Mouse (Mus musculus) limb, embryonic 12.5 days (tissue): ENCODE results near the gene Zcchc14. TPM values are rescaled to one million over a fixed set of nuclear protein-coding genes. Genes with fewer than 3 reads are reported as not detected.
"Not testable (repeated sequence)": the region's sequence is repeated elsewhere in the genome, so short reads cannot be mapped to it uniquely, and the experiment has no call there.

ENCODE experiments used
- ATAC-seq: fragments of 200-750 bp; cut with Nextera tagmentation; 2 replicates; pipeline ENCODE4 v1.8.0; 2017; ENCODE audit warnings: low read depth, moderate TSS enrichment; ENCODE audit not compliant: insufficient number of reproducible peaks, insufficient read depth, low FRiP score, low TSS enrichment
- H3K27ac ChIP-seq: fragments of 300-500 bp; sonication (generic); 2 replicates; pipeline ENCODE4 v1.5.1; 2016; ENCODE audit warnings: mild to moderate bottlenecking, moderate library complexity
- H3K27me3 ChIP-seq: fragments of 300-500 bp; sonication (generic); 2 replicates; pipeline ENCODE4 v1.6.1; 2016; ENCODE audit warnings: mild to moderate bottlenecking, moderate library complexity
- H3K36me3 ChIP-seq: fragments of 300-500 bp; sonication (generic); 2 replicates; pipeline ENCODE4 v1.6.1; 2016; ENCODE audit warnings: mild to moderate bottlenecking, moderate library complexity
- H3K4me1 ChIP-seq: fragments of 300-500 bp; sonication (generic); replicated peaks from 2 replicates; pipeline ENCODE4 v1.6.1; 2016
- H3K4me2 ChIP-seq: fragments of 300-500 bp; sonication (generic); 2 replicates; pipeline ENCODE4 v1.6.1; 2016; ENCODE audit warnings: mild to moderate bottlenecking, moderate library complexity
- H3K4me3 ChIP-seq: fragments of 300-500 bp; sonication (generic); replicated peaks from 2 replicates; pipeline ENCODE4 v1.5.1; 2016; ENCODE audit warnings: mild to moderate bottlenecking
- H3K9ac ChIP-seq: fragments of 300-500 bp; sonication (generic); replicated peaks from 2 replicates; pipeline ENCODE4 v1.6.1; 2016; ENCODE audit warnings: mild to moderate bottlenecking, moderate library complexity
- H3K9me3 ChIP-seq: fragments of 300-500 bp; sonication (generic); 2 replicates; pipeline ENCODE4 v1.6.1; 2016; ENCODE audit warnings: mild to moderate bottlenecking, moderate library complexity
- WGBS: fragments of 180-500 bp; shearing (Covaris S2); methylation state at CpG from one replicate; pipeline ENCODE4 v1.1.7; 2016; 5-methylcytosine and 5-hydroxymethylcytosine counted together
- polyA plus RNA-seq: library from polyadenylated mRNA; unstranded; fragments of >200 nt; fragmentation: Nextera tagmentation; extraction: Ambion mirVana; gene quantifications from 2 replicates; pipeline ENCODE4 v1.2.1, GENCODE M21; 2016

Zcchc14 gene
- polyA plus RNA-seq, 1 experiment from 2014 or later = 22.1 TPM

DNA sequence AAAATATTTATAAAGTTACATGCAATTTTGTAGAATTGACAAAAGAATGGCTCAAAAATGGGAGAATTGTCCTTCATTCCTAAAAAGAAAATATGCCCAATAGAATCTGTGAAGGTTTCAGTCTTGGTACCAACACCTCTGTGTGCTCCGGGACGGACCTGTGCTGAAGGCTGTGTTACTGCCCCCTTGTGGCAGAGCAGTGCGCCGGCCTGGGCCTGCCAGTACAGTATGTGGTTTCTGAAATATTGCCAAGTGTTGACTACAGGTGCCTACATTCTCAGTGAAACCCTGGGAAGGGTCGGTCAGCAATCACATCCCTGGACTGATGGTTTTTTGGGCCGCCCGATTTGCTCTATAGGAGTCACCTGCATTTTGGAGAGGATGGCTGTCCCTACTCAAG is 53.8 kb downstream of the Zcchc14 start:
- WGBS = 42% methylated on average over 7 of the region's 7 CpGs

DNA sequence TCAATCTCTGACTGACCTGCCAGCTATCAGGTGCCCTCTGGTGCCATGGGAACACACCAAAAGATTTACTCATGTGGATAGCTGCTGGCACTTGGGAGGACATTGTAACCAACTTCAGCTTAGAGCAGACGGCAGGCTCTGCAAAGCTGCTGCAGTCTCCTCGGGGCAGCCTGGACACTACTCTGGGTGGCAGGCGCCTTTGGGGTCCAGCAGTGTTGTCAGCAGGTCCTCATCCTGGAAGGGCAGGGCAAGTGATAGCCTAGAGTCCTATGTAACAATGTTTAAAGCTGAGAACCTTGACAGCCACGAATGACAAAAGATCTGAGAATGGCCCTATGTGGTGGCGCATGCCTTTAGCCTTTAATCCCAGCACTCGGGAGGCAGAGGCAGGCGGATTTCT is 54.5 kb downstream of the Zcchc14 start:
- peaks cover 93% of the 10 kb centered on the region for H3K36me3 ChIP-seq
- no peak for ATAC-seq
- H3K9ac ChIP-seq = no peak overlapping the region
- H3K27me3 ChIP-seq = no peaks in the 10 kb centered on the region
- H3K27ac ChIP-seq = no peak overlapping the region
- H3K9me3 ChIP-seq = no peaks in the 10 kb centered on the region
- no peaks in the 10 kb centered on the region for H3K4me1 ChIP-seq
- H3K4me3 ChIP-seq = no peak overlapping the region
- 90% methylated on average over 7 of the region's 7 CpGs for WGBS
- no peak overlapping the region for H3K4me2 ChIP-seq

More for the DNA sequence above, 53.8 kb downstream of the Zcchc14 start:
- Histone ChIP-seq H3K9me3 (no peaks in the 10 kb centered on the region), H3K9ac (no peak overlapping the region), H3K4me2 (no peak overlapping the region), H3K27me3 (no peaks in the 10 kb centered on the region), H3K4me3 (no peak overlapping the region), H3K27ac (no peak overlapping the region), H3K36me3 (peaks cover 91% of the 10 kb centered on the region), H3K4me1 (no peaks in the 10 kb centered on the region)
- ATAC-seq = peak; percentile 66

DNA sequence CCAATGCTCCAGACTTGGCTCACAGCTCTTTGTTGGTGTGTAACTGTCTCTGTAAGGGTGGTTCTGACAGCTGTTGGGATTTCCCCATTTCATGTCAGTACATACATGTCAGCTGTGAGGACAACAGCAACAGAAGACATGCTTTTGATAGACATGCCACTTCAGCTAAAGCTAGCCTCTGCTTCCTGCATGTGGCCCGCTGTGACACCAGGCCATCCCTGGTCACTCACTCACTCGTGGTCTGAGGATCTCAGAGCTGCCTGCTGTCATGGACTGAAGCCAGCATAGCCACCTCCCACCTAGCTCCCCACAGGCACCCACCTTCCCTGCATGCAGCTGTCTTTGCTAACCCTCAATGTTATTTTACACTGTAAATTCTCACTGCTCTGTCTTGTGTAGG is 55.2 kb downstream of the Zcchc14 start:
- not testable (repeated sequence) for H3K4me3 ChIP-seq, H3K27me3 ChIP-seq, H3K27ac ChIP-seq, H3K4me1 ChIP-seq, ATAC-seq, H3K4me2 ChIP-seq, H3K9ac ChIP-seq, H3K9me3 ChIP-seq
- H3K36me3 ChIP-seq = peaks cover 91% of the 10 kb centered on the region
- WGBS = 85% methylated on average over 2 of the region's 2 CpGs

DNA sequence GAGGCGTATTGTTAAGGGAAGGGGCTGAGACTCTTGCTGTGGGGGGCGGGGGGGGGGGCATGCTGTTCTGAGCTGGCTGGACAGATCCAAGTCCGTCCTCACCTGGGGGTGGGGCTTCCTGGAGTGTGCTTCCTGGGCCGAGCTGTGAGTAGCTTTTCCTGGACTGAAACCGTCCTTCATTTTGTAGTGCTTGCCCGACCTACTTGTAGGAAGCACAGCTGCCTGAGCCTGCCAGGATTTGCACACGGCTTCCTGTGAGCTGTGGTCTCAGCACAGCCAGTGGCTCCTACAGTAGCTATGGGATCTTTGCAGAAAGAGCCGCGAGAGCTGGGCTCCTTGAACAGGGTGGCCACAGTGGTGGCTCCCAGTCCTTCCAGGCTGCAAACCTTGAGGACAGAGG is 58.7 kb downstream of the Zcchc14 start:
- Histone ChIP-seq H3K9me3 (no peaks in the 10 kb centered on the region), H3K4me2 (no peak overlapping the region), H3K4me1 (peaks cover 21% of the 10 kb centered on the region), H3K27ac (no peak overlapping the region), H3K4me3 (no peak overlapping the region), H3K36me3 (peaks cover 60% of the 10 kb centered on the region), H3K27me3 (no peaks in the 10 kb centered on the region), H3K9ac (no peak overlapping the region)
- no peak for ATAC-seq
- WGBS = 80% methylated on average over 9 of the region's 9 CpGs

DNA sequence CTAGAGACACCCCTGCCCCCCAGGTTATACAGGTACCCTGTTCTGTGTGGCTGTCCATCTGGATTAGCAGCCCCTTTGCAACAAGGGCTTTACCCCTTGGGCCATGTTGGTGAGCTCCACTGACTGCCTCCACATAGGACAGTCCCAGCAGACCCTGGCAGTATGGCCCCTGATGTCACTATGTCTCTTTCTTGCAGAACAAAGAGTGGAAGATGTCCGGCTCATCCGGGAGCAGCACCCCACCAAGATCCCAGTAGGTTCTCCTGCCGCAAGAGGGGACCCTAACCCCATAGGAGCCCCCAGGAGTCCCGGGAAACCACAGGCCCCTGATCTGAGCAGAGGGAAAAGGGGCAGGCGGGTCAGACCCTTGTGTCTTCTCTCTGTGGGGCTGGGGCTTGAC is 59.4 kb downstream of the Zcchc14 start:
- H3K27ac ChIP-seq = no peak overlapping the region
- H3K36me3 ChIP-seq = peaks cover 57% of the 10 kb centered on the region
- WGBS = 92% methylated on average over 5 of the region's 5 CpGs
- H3K9ac ChIP-seq = no peak overlapping the region
- ATAC-seq = no peak
- no peak overlapping the region for H3K4me3 ChIP-seq
- H3K4me2 ChIP-seq = no peak overlapping the region
- H3K9me3 ChIP-seq = no peaks in the 10 kb centered on the region
- H3K27me3 ChIP-seq = no peaks in the 10 kb centered on the region
- peaks cover 21% of the 10 kb centered on the region for H3K4me1 ChIP-seq

DNA sequence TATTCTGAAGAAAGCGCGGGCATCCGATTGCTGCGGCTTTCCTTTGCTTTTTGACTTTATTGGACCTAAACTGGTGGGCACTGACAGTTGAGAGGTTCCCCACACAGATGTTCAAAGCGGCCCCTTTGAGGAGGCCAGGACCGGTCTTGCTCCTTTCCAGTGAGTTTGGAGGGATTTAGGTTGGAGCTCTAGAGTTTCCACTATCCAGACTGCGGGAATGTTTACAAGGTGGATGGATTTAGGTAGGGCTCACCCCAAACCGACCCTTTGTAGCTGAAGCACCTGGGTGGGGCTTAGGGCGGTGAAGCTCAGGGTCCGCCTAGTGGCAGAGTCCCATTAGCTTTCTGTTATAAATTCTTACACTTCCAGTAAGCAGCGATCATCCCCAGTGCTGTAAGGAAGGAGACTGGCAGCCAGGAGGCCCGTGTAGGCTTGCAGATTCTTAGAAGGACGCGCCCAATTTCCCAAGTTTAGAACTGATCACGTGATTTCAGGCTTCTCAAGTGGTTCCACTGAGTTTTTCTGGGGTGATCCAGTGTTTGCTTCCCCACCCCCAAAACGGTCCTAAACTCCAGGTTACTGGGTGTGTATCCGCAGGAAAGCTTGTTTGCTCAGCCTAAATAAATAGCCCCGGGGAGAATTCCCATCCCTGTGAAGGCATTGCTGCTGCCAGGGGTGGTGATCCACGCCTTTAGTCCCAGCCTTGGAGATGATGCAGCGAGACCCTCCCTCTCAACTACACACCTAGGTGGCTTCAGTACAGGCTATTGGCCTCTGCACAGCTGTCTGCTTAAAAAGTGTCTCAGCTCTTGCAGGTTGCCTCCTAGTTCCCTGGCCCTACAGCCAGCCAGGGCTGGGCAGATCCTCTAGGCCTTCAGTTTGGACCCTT is 61.3 kb downstream of the Zcchc14 start:
- peak overlapping the region; percentile 90 for H3K4me2 ChIP-seq
- peak overlapping the region; percentile 98 for H3K4me3 ChIP-seq
- peak overlapping the region; percentile 69; the same call in 1 of the 2 replicates for H3K27ac ChIP-seq
- peak overlapping the region; percentile 85 for H3K9ac ChIP-seq
- ATAC-seq = 0 out of 2 replicates have a peak, but pooled peaks have one; percentile 11
- peaks cover 21% of the 10 kb centered on the region for H3K4me1 ChIP-seq
- no peaks in the 10 kb centered on the region for H3K9me3 ChIP-seq
- H3K27me3 ChIP-seq = no peaks in the 10 kb centered on the region
- peaks cover 41% of the 10 kb centered on the region for H3K36me3 ChIP-seq
- 13% methylated on average over 20 of the region's 20 CpGs for WGBS

DNA sequence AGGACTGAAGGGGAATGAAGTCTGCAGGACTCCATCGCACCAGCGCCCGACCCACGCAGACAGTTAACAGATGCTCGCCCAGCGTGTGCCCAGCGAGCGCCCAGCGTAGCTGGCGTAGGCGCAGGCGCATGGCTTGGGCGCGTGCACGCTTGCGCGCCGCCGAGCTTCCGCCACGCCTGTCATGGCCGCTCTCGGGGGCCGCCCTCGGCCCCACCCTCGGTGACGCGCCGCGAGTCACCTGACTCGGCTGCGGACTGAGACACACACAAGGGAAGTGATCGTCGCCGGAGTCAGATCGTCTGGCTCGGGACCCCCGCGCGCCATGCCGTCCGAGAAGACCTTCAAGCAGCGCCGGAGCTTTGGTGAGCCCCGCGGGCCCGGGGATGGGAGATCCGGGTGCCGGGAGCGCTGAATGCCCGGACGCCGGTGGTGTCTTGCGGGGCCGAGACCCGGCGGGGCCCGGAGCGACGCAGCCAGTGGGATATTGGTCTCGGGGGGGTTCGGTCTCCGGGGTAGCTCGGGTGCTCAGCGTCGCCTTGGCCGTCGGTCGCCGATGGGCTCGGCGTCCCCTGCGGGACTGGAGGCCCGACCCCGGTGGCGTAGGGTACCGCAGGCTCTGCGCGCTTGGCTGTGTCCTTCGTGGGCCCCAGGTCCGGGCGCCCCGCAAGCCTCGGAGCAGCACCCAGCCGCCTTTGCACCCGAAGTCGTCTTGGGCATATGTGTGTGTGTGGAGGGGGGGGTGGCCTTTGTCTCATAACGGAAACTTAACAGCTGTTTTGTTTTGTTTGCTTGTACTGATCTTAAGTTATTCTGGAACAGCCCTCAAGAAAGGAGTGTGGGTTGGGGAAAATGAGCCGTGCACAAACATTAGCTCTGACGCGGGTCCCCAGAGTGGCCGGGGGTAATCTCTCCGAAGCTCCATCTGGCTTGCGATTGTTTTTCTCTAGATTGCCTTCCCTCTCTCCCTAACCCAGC is 62.2 kb downstream of the Zcchc14 start, which contains the start of gene Map1lc3b:
Gene Map1lc3b, plus strand, starts transcription at position 159 of the 975 bp plus-strand sequence.
- under 1% methylated on average over 94 of the region's 94 CpGs for WGBS
- peak; percentile 81 for ATAC-seq

DNA sequence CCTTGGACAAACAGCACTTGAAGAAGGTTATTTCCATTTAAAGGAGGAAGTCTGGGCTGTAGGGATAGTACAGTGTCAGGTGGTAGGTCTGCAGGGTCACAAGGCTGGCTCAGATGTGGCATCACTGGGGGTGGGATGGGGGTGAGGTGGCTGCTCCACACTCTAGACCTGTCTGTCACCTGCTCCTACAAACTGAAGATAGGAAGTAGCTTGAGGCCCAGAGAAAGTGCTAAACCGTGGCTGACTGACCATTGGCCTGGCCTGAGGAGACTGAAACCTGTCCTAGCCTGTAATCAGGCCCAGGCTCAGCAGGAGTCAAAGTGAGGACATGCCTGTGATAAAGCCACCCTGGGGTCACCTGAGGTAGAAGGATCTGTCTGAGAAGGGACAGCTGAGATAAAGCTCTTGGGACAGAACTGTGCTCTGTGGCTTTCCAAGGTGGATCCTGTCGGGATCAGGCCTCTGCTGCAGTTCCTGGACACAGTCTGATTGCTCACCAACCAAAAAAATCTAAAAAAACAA is 63.4 kb downstream of the Zcchc14 start:
- Histone ChIP-seq H3K4me1 (peaks cover 25% of the 10 kb centered on the region), H3K4me3 (no peak overlapping the region), H3K36me3 (peaks cover 19% of the 10 kb centered on the region), H3K4me2 (peak overlapping the region; percentile 90), H3K9ac (no peak overlapping the region), H3K9me3 (no peaks in the 10 kb centered on the region), H3K27ac (peak overlapping the region; percentile 69), H3K27me3 (no peaks in the 10 kb centered on the region)
- 54% methylated on average over 2 of the region's 2 CpGs for WGBS
- ATAC-seq = no peak

More for the DNA sequence above, 62.2 kb downstream of the Zcchc14 start, which contains the start of gene Map1lc3b:
- H3K36me3 ChIP-seq = peaks cover 32% of the 10 kb centered on the region
- peak within 1 kb of the TSS; percentile 90 for H3K4me2 ChIP-seq
- H3K4me1 ChIP-seq = peaks cover 25% of the 10 kb centered on the region
- H3K4me3 ChIP-seq = peak within 1 kb of the TSS; percentile 98
- no peaks in the 10 kb centered on the region for H3K27me3 ChIP-seq
- H3K27ac ChIP-seq = peak within 1 kb of the TSS; percentile 69
- H3K9ac ChIP-seq = peak within 1 kb of the TSS; percentile 85
- H3K9me3 ChIP-seq = no peaks in the 10 kb centered on the region

DNA sequence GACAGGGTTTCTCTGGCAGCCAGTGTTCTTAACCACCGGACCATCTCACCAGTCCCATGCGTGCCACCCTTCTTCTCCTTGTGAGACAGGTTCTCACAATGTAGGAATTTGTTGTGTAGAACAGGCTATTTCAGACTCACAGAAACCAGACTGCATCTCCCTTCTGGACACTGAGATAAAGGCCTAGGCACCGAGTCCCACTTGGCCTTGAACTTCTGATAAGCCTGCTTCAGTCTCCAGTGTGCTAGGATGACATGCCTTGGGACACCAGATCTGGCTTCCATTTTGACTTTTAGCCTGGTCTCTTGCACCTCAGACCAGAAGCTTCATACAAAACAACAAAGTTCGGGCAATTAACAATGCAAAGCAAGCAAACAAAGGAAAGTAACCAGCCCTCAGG is 64.0 kb downstream of the Zcchc14 start:
- Histone ChIP-seq H3K36me3 (peaks cover 14% of the 10 kb centered on the region), H3K4me2 (no peak overlapping the region), H3K9ac (no peak overlapping the region), H3K4me3 (no peak overlapping the region), H3K27ac (no peak overlapping the region), H3K27me3 (no peaks in the 10 kb centered on the region), H3K4me1 (peaks cover 25% of the 10 kb centered on the region), H3K9me3 (no peaks in the 10 kb centered on the region)
- no peak for ATAC-seq
- 83% methylated on average over 4 of the region's 4 CpGs for WGBS

DNA sequence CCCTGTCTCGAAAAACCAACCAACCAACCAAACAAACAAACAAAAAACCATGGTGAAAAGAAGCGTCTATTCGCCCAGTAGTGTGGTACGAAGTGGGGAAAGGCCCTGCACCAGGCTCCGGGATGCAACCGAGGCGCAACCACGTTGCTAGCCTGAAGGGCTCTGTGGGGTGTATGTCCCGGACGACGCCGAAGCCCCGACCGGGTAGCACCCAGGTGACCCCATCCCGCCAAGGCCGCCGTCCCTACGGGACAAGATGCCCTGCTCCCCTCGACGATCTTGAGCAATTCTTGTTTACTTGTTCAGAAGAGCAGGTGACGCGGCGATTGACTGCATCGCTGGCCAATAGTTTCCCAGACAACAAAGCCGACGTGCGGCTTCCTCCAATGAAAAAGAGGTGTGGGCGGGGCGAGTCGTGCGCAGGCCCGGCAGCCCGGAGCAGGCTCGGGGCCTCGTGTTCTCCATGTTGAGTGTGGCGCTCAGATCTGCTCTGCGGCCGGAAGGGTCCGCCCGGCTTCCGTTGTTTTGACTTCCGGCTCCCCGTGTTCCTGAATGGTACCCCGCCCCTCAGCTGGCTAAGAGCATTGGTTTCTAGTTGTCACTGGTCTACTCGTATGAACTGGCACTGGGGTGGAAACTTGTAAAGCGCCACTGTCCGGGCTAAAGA is 67.4 kb downstream of the Zcchc14 start:
- Histone ChIP-seq H3K27ac (no peak overlapping the region), H3K4me2 (peak overlapping the region; percentile 66), H3K27me3 (no peaks in the 10 kb centered on the region), H3K36me3 (no peaks in the 10 kb centered on the region), H3K4me1 (peaks cover 8% of the 10 kb centered on the region; the same call in 1 of the 2 replicates), H3K9ac (peak overlapping the region; percentile 59), H3K9me3 (no peaks in the 10 kb centered on the region), H3K4me3 (peak overlapping the region; percentile 64)
- WGBS = 1% methylated on average over 47 of the region's 47 CpGs
- ATAC-seq = peak; percentile 92
